Mouse (Mus musculus) ES-E14 (cell line): ENCODE data around the gene H1foo. TPM values are rescaled to one million over a fixed set of nuclear protein-coding genes. Genes with fewer than 3 reads are reported as not detected.

Source experiments
- DNase-seq: peaks from one replicate; pipeline ENCODE4 v3.0.0-alpha.2; 2013; ENCODE audit warnings: low read depth, low spot score
- H3K27ac ChIP-seq: 2 replicates; pipeline ENCODE4 v1.5.1; 2012; ENCODE audit warnings: low read depth, mild to moderate bottlenecking, low read length, moderate library complexity, mixed read lengths; ENCODE audit not compliant: poor library complexity, insufficient read depth, severe bottlenecking
- H3K36me3 ChIP-seq: 2 replicates; pipeline ENCODE4 v1.6.1; 2012; ENCODE audit warnings: mild to moderate bottlenecking, low read length, moderate library complexity, mixed read lengths; ENCODE audit not compliant: control insufficient read depth, poor library complexity, insufficient read depth, severe bottlenecking
- H3K4me1 ChIP-seq, 2 experiments: fragments of 150-350 bp in 1 of 2; sonication (generic) in 1 of 2; 2 replicates each; pipeline ENCODE4 v1.6.1; 2012; ENCODE audit warnings: low read length in 2 of 2, mild to moderate bottlenecking in 1 of 2, mixed read lengths in 1 of 2; ENCODE audit not compliant: control insufficient read depth in 2 of 2, insufficient read depth in 2 of 2, poor library complexity in 1 of 2
- H3K4me3 ChIP-seq, 2 experiments: fragments of 150-350 bp in 1 of 2; sonication (generic) in 1 of 2; 2 replicates each; pipeline ENCODE4 v1.5.1; 2012; ENCODE audit warnings: low read length in 2 of 2, low read depth in 1 of 2, mild to moderate bottlenecking in 1 of 2, mixed read lengths in 1 of 2; ENCODE audit not compliant: insufficient read depth in 1 of 2, poor library complexity in 1 of 2, severe bottlenecking in 1 of 2
- H3K9ac ChIP-seq: 2 replicates; pipeline ENCODE4 v1.6.1; 2012; ENCODE audit warnings: low read depth, mild to moderate bottlenecking, low read length, mixed read lengths; ENCODE audit not compliant: poor library complexity, insufficient read depth, severe bottlenecking
- H3K9me3 ChIP-seq: fragments of 150-350 bp; sonication (generic); 2 replicates; pipeline ENCODE4 v1.6.1; 2012; ENCODE audit warnings: low read depth, mild to moderate bottlenecking, low read length; ENCODE audit not compliant: control insufficient read depth, insufficient read depth
- CHD2 ChIP-seq: IDR thresholded peaks from 2 replicates; pipeline ENCODE4 v1.6.1; 2014; ENCODE audit warnings: mild to moderate bottlenecking, low read depth, low read length, inconsistent platforms
- HCFC1 ChIP-seq: IDR thresholded peaks from 2 replicates; pipeline ENCODE4 v1.6.1; 2012; ENCODE audit warnings: low read length, inconsistent platforms, borderline replicate concordance; ENCODE audit not compliant: insufficient read depth
- MAFK ChIP-seq: IDR thresholded peaks from 2 replicates; pipeline ENCODE4 v1.6.1; 2014; ENCODE audit warnings: mild to moderate bottlenecking, low read depth, low read length, inconsistent platforms; ENCODE audit not compliant: insufficient read depth
- ZC3H11A ChIP-seq: IDR thresholded peaks from 2 replicates; pipeline ENCODE4 v1.6.1; 2012; ENCODE audit warnings: low read depth, mild to moderate bottlenecking, inconsistent platforms, low read length, borderline replicate concordance
- ZNF384 ChIP-seq: IDR thresholded peaks from 2 replicates; pipeline ENCODE4 v1.6.1; 2012; ENCODE audit warnings: low read depth, low read length, inconsistent platforms
- in situ Hi-C, 2 experiments: fragments of 600-800 bp; cut with MboI; formaldehyde crosslinking; loops; one replicate each; pipeline ENCODE4 v1.15.1; 2025; ENCODE audit warnings: low sequenced_read_pairs in 2 of 2, inconsistent platforms in 1 of 2; ENCODE audit not compliant: unreplicated experiment in 2 of 2
- total RNA-seq: library from RNA; depleted of rRNA; stranded (reverse); fragments of 300-350 nt; gene quantifications from 2 replicates; pipeline ENCODE4 v1.2.3, GENCODE M21; 2012

The H1foo gene
- total RNA-seq, 1 experiment = not detected

- no peak overlapping the region for H3K4me3 ChIP-seq
- TF ChIP-seq CHD2 (no peak), HCFC1 (no peak), ZC3H11A (no peak), MAFK (no peak), ZNF384 (no peak)
- H3K9ac ChIP-seq = no peak overlapping the region
- no peaks in the 10 kb centered on the region; a peak in 1 of 4 replicates for H3K4me1 ChIP-seq
- no peaks in the 10 kb centered on the region for H3K36me3 ChIP-seq
- no peak for DNase-seq
- no peak overlapping the region for H3K27ac ChIP-seq
- in situ Hi-C loops = no loop called here
- no peaks in the 10 kb centered on the region for H3K9me3 ChIP-seq
Observed at GRCm38 (mm10) chr6:115911763-115912162, 33.0 kb upstream of the H1foo start.

- Histone ChIP-seq H3K4me1 (no peaks in the 10 kb centered on the region; a peak in 1 of 4 replicates), H3K9me3 (no peaks in the 10 kb centered on the region), H3K9ac (no peak overlapping the region), H3K27ac (no peak overlapping the region), H3K36me3 (no peaks in the 10 kb centered on the region), H3K4me3 (no peak overlapping the region)
- in situ Hi-C loops = no loop called here
- no peak for TF ChIP-seq ZNF384
- TF ChIP-seq ZC3H11A = no peak
- no peak for TF ChIP-seq MAFK
- TF ChIP-seq CHD2 = no peak
- TF ChIP-seq HCFC1 = no peak
- no peak for DNase-seq
Observed at GRCm38 (mm10) chr6:115913482-115913881, 31.3 kb upstream of the H1foo start.

DNA sequence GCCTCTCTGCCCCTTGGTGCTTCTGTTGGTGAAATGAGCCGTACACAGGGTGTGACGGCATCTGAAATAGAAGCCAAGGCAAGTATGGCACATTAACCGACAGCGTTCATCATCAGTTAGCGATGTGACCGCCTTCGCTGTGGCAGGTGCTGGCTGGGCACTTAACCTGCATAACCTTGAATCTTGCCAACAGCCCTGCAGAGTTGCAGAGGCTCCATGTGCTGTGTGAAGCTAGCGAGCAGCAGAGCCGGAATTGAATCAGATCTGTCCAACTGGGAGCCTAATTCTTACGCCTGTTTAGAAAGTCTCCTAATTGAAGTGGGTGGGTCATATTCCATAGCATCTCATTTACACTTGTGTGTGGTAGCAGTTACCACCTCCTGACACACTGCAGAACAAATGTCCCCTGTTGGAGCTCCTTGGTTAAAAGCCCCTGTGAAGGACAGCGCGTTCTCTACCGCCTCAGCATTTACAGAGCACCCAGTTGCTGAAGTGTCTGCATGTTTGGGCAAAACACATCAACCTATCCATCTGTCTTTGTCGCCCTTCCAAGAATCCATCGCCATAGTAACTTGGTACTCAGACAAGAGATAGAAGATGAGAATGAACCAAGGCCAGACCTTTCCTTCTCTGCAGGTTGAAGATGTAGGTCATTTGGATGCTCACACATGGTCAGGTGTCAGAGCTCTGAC is 30.1 kb upstream of the H1foo start:
- no peak overlapping the region for H3K27ac ChIP-seq
- H3K9ac ChIP-seq = no peak overlapping the region
- no peak for DNase-seq
- no peaks in the 10 kb centered on the region; a peak in 1 of 4 replicates for H3K4me1 ChIP-seq
- in situ Hi-C loops = no loop called here
- TF ChIP-seq ZNF384 (no peak), ZC3H11A (no peak), MAFK (no peak), HCFC1 (no peak), CHD2 (no peak)
- no peak overlapping the region for H3K4me3 ChIP-seq
- no peaks in the 10 kb centered on the region for H3K9me3 ChIP-seq
- H3K36me3 ChIP-seq = no peaks in the 10 kb centered on the region

GRCm38 (mm10) chr6:115915601-115916445 is 28.9 kb upstream of the H1foo start:
- no peak overlapping the region for H3K4me3 ChIP-seq
- no peak overlapping the region for H3K9ac ChIP-seq
- H3K36me3 ChIP-seq = no peaks in the 10 kb centered on the region
- H3K27ac ChIP-seq = no peak overlapping the region
- DNase-seq = no peak
- in situ Hi-C loops = no loop called here
- H3K4me1 ChIP-seq = no peaks in the 10 kb centered on the region; a peak in 1 of 4 replicates
- H3K9me3 ChIP-seq = no peaks in the 10 kb centered on the region
- no peak for TF ChIP-seq HCFC1
- no peak for TF ChIP-seq MAFK
- TF ChIP-seq ZNF384 = no peak
- no peak for TF ChIP-seq ZC3H11A
- no peak for TF ChIP-seq CHD2
